Comparison of ENCODE assay signal across 9 mouse cellular contexts in the genomic region with DNA sequence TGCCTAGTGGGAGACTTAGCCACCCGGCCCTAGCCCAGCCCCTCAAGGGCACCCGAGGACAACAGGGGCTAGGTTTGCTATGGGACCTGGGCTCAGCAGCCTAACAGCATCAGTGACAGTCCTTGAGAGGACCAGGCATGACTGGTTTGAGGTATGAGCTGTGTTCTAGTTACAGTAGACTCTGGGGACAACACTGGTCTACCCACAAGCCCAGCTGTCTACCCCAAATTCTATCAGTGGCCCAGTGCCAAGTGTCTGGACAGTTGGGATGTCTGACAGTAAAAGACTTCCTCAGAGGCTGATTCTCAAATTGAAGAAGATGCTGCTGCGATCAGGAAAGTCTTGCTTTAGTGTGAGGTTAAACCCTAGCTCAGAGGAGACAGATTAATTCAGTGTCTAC. TPM values are rescaled to one million over a fixed set of nuclear protein-coding genes. Genes with fewer than 3 reads are reported as not detected.
DNase-seq lines count a peak whose midpoint lies in the region; ATAC-seq and TF ChIP-seq lines count a peak whose summit lies in the region.
"Had no signal": no experiment of that assay in that cellular context is flagged by ENCODE, and none has a peak within 500 bp of the region (broad histone marks: within the 10 kb centered on the region; RNA-seq: fewer than 3 reads in every experiment).

No protein-coding gene starts in this region.

- peaks cover 10% of the 10 kb centered on the region for H3K36me3 ChIP-seq in hindbrain, embryonic 13.5 days
- H3K36me3 ChIP-seq in hindbrain, embryonic 11.5 days (ENCODE audit: control insufficient read depth, insufficient read depth, low read length): no peaks in the 10 kb centered on the region
- 0 out of 2 replicates have a peak, but pooled peaks cover 3% of the 10 kb centered on the region for H3K36me3 ChIP-seq in lung, embryonic 16.5 days (ENCODE audit: control insufficient read depth, insufficient read depth, low read length)
- 0 out of 2 replicates have a peak, but pooled peaks cover 3% of the 10 kb centered on the region for H3K36me3 ChIP-seq in hindbrain, embryonic 16.5 days (ENCODE audit: control insufficient read depth, insufficient read depth, low read length)

- WGBS in hindbrain, embryonic 13.5 days: 84% methylated on average over 3 of the region's 3 CpGs
- WGBS in hindbrain, embryonic 11.5 days: 86% methylated on average over 3 of the region's 3 CpGs
- 68% methylated on average over 3 of the region's 3 CpGs for WGBS in lung, embryonic 16.5 days
- WGBS in lung, adult 2 months: 66% methylated on average over 3 of the region's 3 CpGs
- 88% methylated on average over 3 of the region's 3 CpGs for WGBS in hindbrain, embryonic 16.5 days

- TF ChIP-seq CTCF in lung, adult 2 months (IDR thresholded peaks at IDR 0.05; ENCODE audit: insufficient read depth, low read length): no peak

- H3K4me2 ChIP-seq in hindbrain, embryonic 13.5 days: no peak overlapping the region
- H3K4me2 ChIP-seq in hindbrain, embryonic 11.5 days (replicated peaks; ENCODE audit: low read depth, low read length): no peak overlapping the region
- no peak overlapping the region for H3K4me2 ChIP-seq in lung, embryonic 16.5 days (ENCODE audit: low read depth, low read length)
- H3K4me2 ChIP-seq in hindbrain, embryonic 16.5 days (ENCODE audit: low read length): no peak overlapping the region
- H3K4me2 ChIP-seq: forebrain, embryonic 12.5 days had no signal

- no peak overlapping the region for H3K9ac ChIP-seq in hindbrain, embryonic 13.5 days
- H3K9ac ChIP-seq in hindbrain, embryonic 11.5 days (ENCODE audit: low read depth, low read length): no peak overlapping the region
- H3K9ac ChIP-seq in lung, embryonic 16.5 days (ENCODE audit: low read length): no peak overlapping the region; the same call in 1 of the 2 replicates
- no peak overlapping the region for H3K9ac ChIP-seq in hindbrain, embryonic 16.5 days (ENCODE audit: low read depth, low read length)
- H3K9ac ChIP-seq: forebrain, embryonic 12.5 days had no signal

- no peaks in the 10 kb centered on the region for H3K9me3 ChIP-seq in hindbrain, embryonic 13.5 days
- H3K9me3 ChIP-seq in hindbrain, embryonic 11.5 days (ENCODE audit: control insufficient read depth, low read length): no peaks in the 10 kb centered on the region
- no peaks in the 10 kb centered on the region for H3K9me3 ChIP-seq in lung, embryonic 16.5 days (ENCODE audit: control insufficient read depth, low read length)
- H3K9me3 ChIP-seq in hindbrain, embryonic 16.5 days (ENCODE audit: control insufficient read depth, low read length): no peaks in the 10 kb centered on the region
- H3K9me3 ChIP-seq: forebrain, embryonic 12.5 days had no signal

- no peak overlapping the region for H3K4me3 ChIP-seq in hindbrain, embryonic 13.5 days
- H3K4me3 ChIP-seq in hindbrain, embryonic 11.5 days (ENCODE audit: low read depth, low read length): no peak overlapping the region
- no peak overlapping the region for H3K4me3 ChIP-seq in lung, embryonic 16.5 days (ENCODE audit: low read length)
- H3K4me3 ChIP-seq in lung, adult 2 months (replicated peaks; ENCODE audit: extremely low read depth, low read depth, low read length): no peak overlapping the region
- H3K4me3 ChIP-seq in hindbrain, embryonic 16.5 days (ENCODE audit: low read length): no peak overlapping the region
- H3K4me3 ChIP-seq: forebrain, embryonic 12.5 days had no signal

- peaks cover 22% of the 10 kb centered on the region for H3K4me1 ChIP-seq in hindbrain, embryonic 13.5 days (replicated peaks)
- no peaks in the 10 kb centered on the region for H3K4me1 ChIP-seq in hindbrain, embryonic 11.5 days (replicated peaks; ENCODE audit: control insufficient read depth, insufficient read depth, low read length)
- H3K4me1 ChIP-seq in lung, embryonic 16.5 days (replicated peaks; ENCODE audit: control insufficient read depth, insufficient read depth, low read length): peaks cover 32% of the 10 kb centered on the region
- H3K4me1 ChIP-seq in lung, adult 2 months (ENCODE audit: control insufficient read depth, insufficient read depth, low read length): peaks cover 36% of the 10 kb centered on the region
- peaks cover 18% of the 10 kb centered on the region for H3K4me1 ChIP-seq in hindbrain, embryonic 16.5 days (ENCODE audit: control insufficient read depth, insufficient read depth, low read depth, low read length)

- TF ChIP-seq POLR2A in lung, adult 2 months (IDR thresholded peaks at IDR 0.05; ENCODE audit: borderline replicate concordance, extremely low read depth, low read depth, low read length): no peak

- no peak for DNase-seq in hindbrain, embryonic 11.5 days (ENCODE audit: low spot score)
- DNase-seq in lung, adult 2 months: no peak
- peak; percentile 58 for DNase-seq in right cerebral cortex, postnatal 14 days
- no peak for DNase-seq in T-cell, adult 2 months (ENCODE audit: low spot score)
- DNase-seq: thymus, adult 2 months had no signal

- H3K27me3 ChIP-seq in hindbrain, embryonic 13.5 days: no peaks in the 10 kb centered on the region
- H3K27me3 ChIP-seq in hindbrain, embryonic 11.5 days (ENCODE audit: control insufficient read depth, insufficient read depth, low read length): no peaks in the 10 kb centered on the region
- H3K27me3 ChIP-seq in lung, embryonic 16.5 days (ENCODE audit: control insufficient read depth, insufficient read depth, low read depth, low read length): no peaks in the 10 kb centered on the region
- H3K27me3 ChIP-seq in hindbrain, embryonic 16.5 days (replicated peaks; ENCODE audit: control insufficient read depth, insufficient read depth, low read length): no peaks in the 10 kb centered on the region
- H3K27me3 ChIP-seq: forebrain, embryonic 12.5 days had no signal

- no peak for ATAC-seq in hindbrain, embryonic 13.5 days (ENCODE audit: low FRiP score)
- no peak for ATAC-seq in hindbrain, embryonic 11.5 days (ENCODE audit: low FRiP score)
- peak; percentile 11; the same call in 1 of the 2 replicates for ATAC-seq in lung, embryonic 16.5 days (ENCODE audit: low read depth)
- 0 out of 2 replicates have a peak, but pooled peaks have one; percentile 15 for ATAC-seq in hindbrain, embryonic 16.5 days

- peak overlapping the region; percentile 55 for H3K27ac ChIP-seq in hindbrain, embryonic 13.5 days
- H3K27ac ChIP-seq in hindbrain, embryonic 11.5 days (ENCODE audit: low read depth, low read length): no peak overlapping the region
- peak overlapping the region; percentile 60 for H3K27ac ChIP-seq in lung, embryonic 16.5 days (ENCODE audit: low read length)
- peak overlapping the region; percentile 56; the same call in 1 of the 2 replicates for H3K27ac ChIP-seq in hindbrain, embryonic 16.5 days (ENCODE audit: low read depth, low read length)
- H3K27ac ChIP-seq: forebrain, embryonic 12.5 days had no signal

RNA-seq across cellular contexts. Expression of gene Atp6v0d1, which starts 20.6 kb away (rescaled TPM):
- 201 and 203 TPM in 2 replicates for polyA plus RNA-seq in hindbrain, embryonic 13.5 days (2015; fragmentation: Nextera tagmentation; extraction: Ambion mirVana)
- polyA plus RNA-seq in hindbrain, embryonic 11.5 days (2014; fragmentation: Nextera tagmentation; extraction: Ambion mirVana): 141 and 155 TPM in 2 replicates
- polyA plus RNA-seq in lung, embryonic 16.5 days (2015; fragmentation: Nextera tagmentation; extraction: Ambion mirVana): 87.3 and 93.0 TPM in 2 replicates
- polyA plus RNA-seq in lung, adult 2 months (2012; rRNA removed): 101 and 121 TPM in 2 replicates
- 250 and 273 TPM in 2 replicates for polyA plus RNA-seq in hindbrain, embryonic 16.5 days (2015; fragmentation: Nextera tagmentation; extraction: Ambion mirVana)

RNA-seq across cellular contexts. Expression of gene Hsd11b2, which starts 26.7 kb away (rescaled TPM):
- polyA plus RNA-seq in hindbrain, embryonic 13.5 days (2015; fragmentation: Nextera tagmentation; extraction: Ambion mirVana): 7.8 and 11.0 TPM in 2 replicates
- polyA plus RNA-seq in hindbrain, embryonic 11.5 days (2014; fragmentation: Nextera tagmentation; extraction: Ambion mirVana): 19.6 and 21.1 TPM in 2 replicates
- polyA plus RNA-seq in lung, embryonic 16.5 days (2015; fragmentation: Nextera tagmentation; extraction: Ambion mirVana): 1.6 and 2.2 TPM in 2 replicates
- 2.1 and 4.8 TPM in 2 replicates for polyA plus RNA-seq in lung, adult 2 months (2012; rRNA removed)
- 6.9 and 8.8 TPM in 2 replicates for polyA plus RNA-seq in hindbrain, embryonic 16.5 days (2015; fragmentation: Nextera tagmentation; extraction: Ambion mirVana)

RNA-seq across cellular contexts. Expression of gene Zdhhc1, which starts 48.5 kb away (rescaled TPM):
- 30.9 and 34.3 TPM in 2 replicates for polyA plus RNA-seq in hindbrain, embryonic 13.5 days (2015; fragmentation: Nextera tagmentation; extraction: Ambion mirVana)
- 19.0 and 19.7 TPM in 2 replicates for polyA plus RNA-seq in hindbrain, embryonic 11.5 days (2014; fragmentation: Nextera tagmentation; extraction: Ambion mirVana)
- 48.3 and 48.4 TPM in 2 replicates for polyA plus RNA-seq in lung, embryonic 16.5 days (2015; fragmentation: Nextera tagmentation; extraction: Ambion mirVana)
- 130 and 133 TPM in 2 replicates for polyA plus RNA-seq in lung, adult 2 months (2012; rRNA removed)
- polyA plus RNA-seq in hindbrain, embryonic 16.5 days (2015; fragmentation: Nextera tagmentation; extraction: Ambion mirVana): 39.0 and 40.2 TPM in 2 replicates

RNA-seq across cellular contexts. Expression of gene Ripor1, which starts 59.8 kb away (rescaled TPM):
- polyA plus RNA-seq in hindbrain, embryonic 13.5 days (2015; fragmentation: Nextera tagmentation; extraction: Ambion mirVana): 26.6 and 27.1 TPM in 2 replicates
- polyA plus RNA-seq in hindbrain, embryonic 11.5 days (2014; fragmentation: Nextera tagmentation; extraction: Ambion mirVana): 11.8 and 12.4 TPM in 2 replicates
- polyA plus RNA-seq in lung, embryonic 16.5 days (2015; fragmentation: Nextera tagmentation; extraction: Ambion mirVana): 33.1 and 36.8 TPM in 2 replicates
- 71.7 and 74.9 TPM in 2 replicates for polyA plus RNA-seq in lung, adult 2 months (2012; rRNA removed)
- 37.2 and 41.7 TPM in 2 replicates for polyA plus RNA-seq in hindbrain, embryonic 16.5 days (2015; fragmentation: Nextera tagmentation; extraction: Ambion mirVana)

Comparison
In these comparisons a context has a peak if more than half of its experiments do, and no peak if none do; other contexts are left out.
1. ATAC-seq: peak in lung, embryonic 16.5 days (single experiment) and hindbrain, embryonic 16.5 days (single experiment); none in hindbrain, embryonic 13.5 days (single experiment) and hindbrain, embryonic 11.5 days (single experiment).